Mouse (Mus musculus) ES-E14 (cell line): ENCODE data around the gene Ttl.

Experiments
- CHD2 ChIP-seq: IDR thresholded peaks from 2 replicates; pipeline ENCODE4 v1.6.1; 2014; ENCODE audit warnings: mild to moderate bottlenecking, low read depth, low read length, inconsistent platforms
- MAFK ChIP-seq: IDR thresholded peaks from 2 replicates; pipeline ENCODE4 v1.6.1; 2014; ENCODE audit warnings: mild to moderate bottlenecking, low read depth, low read length, inconsistent platforms; ENCODE audit not compliant: insufficient read depth
- ZNF384 ChIP-seq: IDR thresholded peaks from 2 replicates; pipeline ENCODE4 v1.6.1; 2012; ENCODE audit warnings: low read depth, low read length, inconsistent platforms

GRCm38 (mm10) chr2:129038426-129038936, 27.3 kb upstream of the Ttl start:
- TF ChIP-seq CHD2 (no peak), MAFK (no peak), ZNF384 (no peak)
